Mouse (Mus musculus): Measurements from ENCODE around the gene Gch1. TPM values are rescaled to one million over a fixed set of nuclear protein-coding genes. Genes with fewer than 3 reads are reported as not detected.
A peak's percentile ranks its signal among the peaks of the same experiment; 100 is the strongest.

Gene Gch1
- 1 to 10 TPM; 2.3 to 3.0 TPM for total RNA-seq (2021)
- long read RNA-seq, experiment 1, transcript Gch1-201 (6 exons, 2,775 nt), result major isoform, 8 of 8 reads
- long read RNA-seq, experiment 1, partial matches to known transcripts, result 0 of 8 reads
- long read RNA-seq, experiment 1, other reads (novel, unspliced or antisense), result 0 of 8 reads
- long read RNA-seq, experiment 2, transcript Gch1-201 (6 exons, 2,775 nt), result major isoform, 5 of 6 reads
- long read RNA-seq, experiment 2, partial matches to known transcripts, result 0 of 6 reads
- long read RNA-seq, experiment 2, other reads (novel, unspliced or antisense), result 1 of 6 reads

DNA sequence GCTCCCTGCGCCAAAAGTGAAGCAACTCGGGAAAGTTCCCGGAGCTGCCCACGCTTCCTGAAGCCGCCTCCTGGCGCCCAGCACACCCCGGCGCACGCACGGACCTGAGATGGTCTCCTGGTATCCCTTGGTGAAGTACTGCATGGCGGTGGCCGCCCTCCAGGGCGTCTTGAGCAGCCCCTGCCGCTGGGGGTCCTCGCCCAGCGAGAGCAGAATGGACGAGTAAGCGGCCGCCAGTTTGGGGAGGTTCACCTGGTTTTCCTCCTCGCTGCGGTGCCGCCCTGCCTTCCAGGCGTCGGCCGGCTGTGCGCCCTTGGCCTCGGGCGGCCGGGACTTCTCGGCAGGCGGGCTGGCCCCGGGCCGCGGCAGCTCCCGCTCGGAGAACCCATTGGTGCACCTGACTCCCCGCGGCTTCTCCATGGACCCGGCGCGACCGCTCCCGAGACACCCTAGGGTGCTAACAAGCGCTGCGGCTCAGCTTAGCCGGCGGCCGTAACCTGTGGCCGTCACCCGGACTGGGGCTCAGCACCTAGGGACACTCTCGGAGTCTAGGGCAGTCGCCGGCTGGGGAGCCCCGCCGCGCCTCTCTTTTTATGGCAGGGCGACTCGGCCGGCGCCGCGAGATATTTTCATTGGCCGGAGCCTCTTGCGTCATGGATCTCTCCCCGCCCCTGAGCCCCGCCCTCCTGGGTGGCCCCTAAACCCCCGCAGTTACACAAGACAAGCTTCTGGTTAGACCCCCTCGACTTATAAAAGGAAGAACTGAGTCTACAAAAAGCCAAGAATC, at the start of gene Gch1:
Gene Gch1, minus strand, starts transcription at position 566 of the 787 bp plus-strand sequence.
- peak; percentile 16; the same call in 1 of the 2 replicates for TF ChIP-seq CTCF (IDR thresholded peaks at IDR 0.05)
- peak; percentile 90 for DNase-seq
- intact Hi-C loops (cut with DNase I), result loop anchor here (5.0 to 10.0 kb wide), 3 partner anchors 43 to 307 kb away; partner anchors contain the start of gene Samd4
- peak within 1 kb of the TSS; percentile 94 for H3K27ac ChIP-seq
- H3K4me3 ChIP-seq, result peak within 1 kb of the TSS; percentile 95

- H3K4me3 ChIP-seq, result no peak overlapping the region
- intact Hi-C loops (cut with DNase I), result no loop called here
- no peak for DNase-seq
- H3K27ac ChIP-seq, result no peak overlapping the region
- no peak for TF ChIP-seq CTCF (IDR thresholded peaks at IDR 0.05)
Measured at GRCm38 (mm10) chr14:47237286-47237685, 48.1 kb upstream of the Gch1 start.

GRCm38 (mm10) chr14:47236491-47236890, 47.3 kb upstream of the Gch1 start:
- H3K4me3 ChIP-seq, result no peak overlapping the region
- no peak overlapping the region for H3K27ac ChIP-seq
- no peak for DNase-seq
- no peak for TF ChIP-seq CTCF (IDR thresholded peaks at IDR 0.05)
- intact Hi-C loops (cut with DNase I), result no loop called here

- intact Hi-C loops (cut with DNase I), result loop anchor here (5.0 kb wide), 1 partner anchor 47 kb away; the partner anchor contains the start of gene Gch1
- Histone ChIP-seq H3K4me3 (no peak overlapping the region), H3K27ac (no peak overlapping the region)
- DNase-seq, result no peak
- TF ChIP-seq CTCF (IDR thresholded peaks at IDR 0.05), result no peak
Measured at GRCm38 (mm10) chr14:47234526-47235250, 45.5 kb upstream of the Gch1 start.

DNA sequence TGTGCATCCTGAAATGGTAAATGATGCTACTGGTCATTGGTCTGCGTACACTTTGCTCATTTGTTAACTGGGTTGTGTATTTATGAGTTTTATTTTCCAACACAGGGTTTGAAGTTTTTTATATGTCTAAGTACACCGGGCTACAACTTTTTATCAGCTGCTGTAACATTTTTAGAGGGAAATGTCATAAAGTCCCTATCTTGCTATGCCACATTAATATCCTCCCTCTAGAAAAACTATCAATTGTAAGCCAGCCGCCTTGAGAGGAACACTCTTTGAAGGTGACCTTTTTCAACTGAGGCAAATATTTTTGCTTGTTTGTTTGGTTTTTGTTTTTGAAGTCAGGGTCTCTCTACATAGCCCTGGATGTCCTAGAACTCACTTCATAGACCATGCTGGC, 44.8 kb upstream of the Gch1 start:
- intact Hi-C loops (cut with DNase I), result loop anchor here (5.0 kb wide), 1 partner anchor 47 kb away; the partner anchor contains the start of gene Gch1
- no peak for DNase-seq
- Histone ChIP-seq H3K27ac (no peak overlapping the region), H3K4me3 (no peak overlapping the region)
- TF ChIP-seq CTCF (IDR thresholded peaks at IDR 0.05), result no peak

- H3K4me3 ChIP-seq, result no peak overlapping the region
- no peak for DNase-seq
- no peak for TF ChIP-seq CTCF (IDR thresholded peaks at IDR 0.05)
- no peak overlapping the region for H3K27ac ChIP-seq
- intact Hi-C loops (cut with DNase I), result loop anchor here (5.0 kb wide), 1 partner anchor 46 kb away; the partner anchor contains the start of gene Gch1
Measured at GRCm38 (mm10) chr14:47233602-47234001, 44.4 kb upstream of the Gch1 start.

GRCm38 (mm10) chr14:47229796-47230376, 40.7 kb upstream of the Gch1 start:
- peak overlapping the region; percentile 79 for H3K27ac ChIP-seq
- peak overlapping the region; percentile 54 for H3K4me3 ChIP-seq
- intact Hi-C loops (cut with DNase I), result loop anchor here (5.0 kb wide), 1 partner anchor 43 kb away; the partner anchor contains the start of gene Gch1
- DNase-seq, result no peak
- no peak for TF ChIP-seq CTCF (IDR thresholded peaks at IDR 0.05)

- Histone ChIP-seq H3K27ac (no peak overlapping the region), H3K4me3 (no peak overlapping the region)
- DNase-seq, result no peak
- intact Hi-C loops (cut with DNase I), result no loop called here
- TF ChIP-seq CTCF (IDR thresholded peaks at IDR 0.05), result no peak
Measured at GRCm38 (mm10) chr14:47225931-47226330, 36.7 kb upstream of the Gch1 start.

DNA sequence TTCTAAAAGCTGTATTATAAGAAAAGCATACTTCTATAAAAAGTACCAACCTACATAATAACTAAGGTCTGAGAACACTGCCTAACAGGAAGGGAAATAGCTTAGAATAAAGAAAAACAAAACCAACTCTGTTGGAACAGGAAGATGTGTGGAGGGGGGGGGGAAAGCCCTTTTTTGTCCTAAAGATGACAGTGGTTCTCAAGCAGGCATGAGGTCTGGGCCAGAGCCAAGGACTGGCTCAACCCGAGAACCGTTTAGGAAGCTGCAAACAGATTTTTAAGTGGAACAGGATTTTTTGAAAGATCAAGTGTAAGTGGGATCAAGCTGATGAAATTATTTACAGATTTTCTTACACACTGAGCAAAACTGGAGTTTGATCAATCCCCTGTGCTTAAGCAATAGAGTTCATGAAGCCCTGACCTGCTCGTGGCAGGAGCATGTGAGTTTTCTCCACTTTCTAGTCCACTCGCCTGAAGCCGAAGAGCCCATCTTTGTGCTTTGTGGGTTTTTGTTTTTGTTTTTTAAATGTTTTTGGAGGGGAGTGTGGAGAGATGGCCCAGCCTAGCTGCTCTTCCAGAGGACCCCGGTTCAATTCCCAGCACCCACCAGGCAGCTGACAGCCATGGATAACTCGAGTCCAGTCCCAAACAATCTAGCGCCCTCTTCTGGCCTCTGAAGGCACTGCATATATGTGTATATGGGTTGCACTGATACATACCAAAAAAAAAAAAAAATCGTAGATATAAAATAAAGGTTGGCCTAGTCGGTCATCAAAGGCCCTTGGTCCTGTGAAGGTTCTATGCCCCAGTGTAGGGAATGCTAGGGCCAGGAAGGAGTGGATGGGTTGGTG, 35.5 kb upstream of the Gch1 start:
- intact Hi-C loops (cut with DNase I), result no loop called here
- Histone ChIP-seq H3K4me3 (no peak overlapping the region), H3K27ac (no peak overlapping the region)
- no peak for DNase-seq
- peak; percentile 31 for TF ChIP-seq CTCF (IDR thresholded peaks at IDR 0.05)

DNA sequence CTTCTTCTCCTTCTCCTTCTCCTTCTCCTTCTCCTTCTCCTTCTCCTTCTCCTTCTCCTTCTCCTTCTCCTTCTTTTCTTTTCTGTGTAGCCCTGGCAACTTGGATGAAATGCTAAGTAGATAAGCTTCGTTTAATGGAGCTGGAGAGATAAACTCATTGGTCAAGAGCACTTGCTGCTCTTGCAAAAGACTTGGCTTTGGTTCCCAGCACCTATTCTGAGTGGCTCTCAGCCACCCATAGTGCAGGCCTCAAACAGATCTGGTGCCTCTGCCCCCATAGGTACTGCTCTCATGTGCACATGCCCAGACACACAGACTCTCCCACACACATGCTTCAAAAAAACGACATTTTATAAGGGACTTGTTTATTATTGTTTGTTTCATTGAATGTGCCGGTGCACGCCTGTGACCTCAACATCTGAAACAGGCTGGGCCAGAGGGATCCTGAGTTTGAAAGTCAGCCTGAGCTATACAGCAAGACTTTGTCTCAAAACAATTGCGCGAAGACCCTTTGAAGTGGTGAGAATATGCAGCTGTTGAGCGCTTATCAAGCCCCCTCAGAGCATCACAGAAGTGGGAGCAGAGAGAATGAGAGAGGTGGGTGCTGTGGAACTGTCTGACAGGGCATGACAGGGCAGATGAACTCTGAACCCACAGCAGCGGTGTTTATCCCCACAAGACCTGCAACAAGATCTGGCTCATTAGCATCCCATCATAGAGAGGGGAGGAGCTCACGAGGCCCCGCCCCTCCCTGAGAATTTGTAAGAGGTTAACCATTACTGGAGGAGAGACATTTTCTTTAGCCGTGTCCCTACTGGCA, 33.6 kb upstream of the Gch1 start:
- TF ChIP-seq CTCF (IDR thresholded peaks at IDR 0.05), result no peak

GRCm38 (mm10) chr14:47221567-47221966, 32.4 kb upstream of the Gch1 start:
- intact Hi-C loops (cut with DNase I), result no loop called here
- DNase-seq, result no peak
- H3K27ac ChIP-seq, result no peak overlapping the region
- TF ChIP-seq CTCF (IDR thresholded peaks at IDR 0.05), result no peak
- H3K4me3 ChIP-seq, result no peak overlapping the region

More for the DNA sequence above, 33.6 kb upstream of the Gch1 start:
- intact Hi-C loops (cut with DNase I), result no loop called here
- no peak for DNase-seq
- Histone ChIP-seq H3K27ac (no peak overlapping the region), H3K4me3 (no peak overlapping the region)
